Comparison of ENCODE assay signal across 17 mouse cellular contexts in genomic region chr5:67301722-67302331, GRCm38 (mm10). TPM values are rescaled to one million over a fixed set of nuclear protein-coding genes. Genes with fewer than 3 reads are reported as not detected.
DNase-seq lines count a peak whose midpoint lies in the region; ATAC-seq and TF ChIP-seq lines count a peak whose summit lies in the region.
"Had no signal": no experiment of that assay in that cellular context is flagged by ENCODE, and none has a peak within 500 bp of the region (broad histone marks: within the 10 kb centered on the region; RNA-seq: fewer than 3 reads in every experiment).

No protein-coding gene starts in this region.

- H3K9ac ChIP-seq in forebrain, embryonic 12.5 days, result no peak overlapping the region
- no peak overlapping the region for H3K9ac ChIP-seq in midbrain, embryonic 15.5 days
- H3K9ac ChIP-seq in forebrain, postnatal 0 days, result no peak overlapping the region
- H3K9ac ChIP-seq: embryonic facial prominence, embryonic 12.5 days; limb, embryonic 12.5 days; lung, embryonic 15.5 days had no signal

- intact Hi-C loops in heart, postnatal 25 days (cut with DNase I), result no loop called here

- no peak overlapping the region for H3K4me2 ChIP-seq in forebrain, embryonic 12.5 days
- H3K4me2 ChIP-seq in midbrain, embryonic 15.5 days, result no peak overlapping the region
- H3K4me2 ChIP-seq in forebrain, postnatal 0 days (ENCODE audit: low read depth), result no peak overlapping the region
- H3K4me2 ChIP-seq: embryonic facial prominence, embryonic 12.5 days; limb, embryonic 12.5 days; lung, embryonic 15.5 days had no signal

- DNase-seq in heart, adult 8-10 months (ENCODE audit: low spot score), result peak; percentile 11
- no peak for DNase-seq in heart, postnatal 25 days (ENCODE audit: low spot score)
- DNase-seq in lung, postnatal 10 days, result peak; percentile 26
- DNase-seq in lung, adult 18-20 months, result no peak
- no peak for DNase-seq in forebrain, postnatal 0 days
- DNase-seq: adrenal gland, adult 8-10 months; cerebellum, postnatal 10 days; heart, postnatal 36 days; layer of hippocampus, postnatal 36 days; midbrain, embryonic 14.5 days; right cerebral cortex, postnatal 4 days had no signal

- no peak overlapping the region for H3K27ac ChIP-seq in forebrain, embryonic 12.5 days
- no peak overlapping the region for H3K27ac ChIP-seq in midbrain, embryonic 15.5 days
- no peak overlapping the region for H3K27ac ChIP-seq in forebrain, postnatal 0 days (ENCODE audit: low read depth, low read length)
- H3K27ac ChIP-seq: embryonic facial prominence, embryonic 12.5 days; limb, embryonic 12.5 days; lung, embryonic 15.5 days had no signal

- H3K36me3 ChIP-seq in forebrain, embryonic 12.5 days (replicated peaks), result no peaks in the 10 kb centered on the region
- H3K36me3 ChIP-seq in midbrain, embryonic 15.5 days (replicated peaks), result no peaks in the 10 kb centered on the region
- no peaks in the 10 kb centered on the region for H3K36me3 ChIP-seq in forebrain, postnatal 0 days (ENCODE audit: insufficient read depth)
- H3K36me3 ChIP-seq: embryonic facial prominence, embryonic 12.5 days; limb, embryonic 12.5 days; lung, embryonic 15.5 days had no signal

- WGBS in forebrain, embryonic 12.5 days, result 94% methylated on average over 7 of the region's 8 CpGs
- WGBS in midbrain, embryonic 15.5 days, result 86% methylated on average over 8 of the region's 8 CpGs
- 83% methylated on average over 8 of the region's 8 CpGs for WGBS in forebrain, postnatal 0 days

- H3K9me3 ChIP-seq in forebrain, embryonic 12.5 days, result no peaks in the 10 kb centered on the region
- no peaks in the 10 kb centered on the region for H3K9me3 ChIP-seq in midbrain, embryonic 15.5 days
- no peaks in the 10 kb centered on the region for H3K9me3 ChIP-seq in forebrain, postnatal 0 days (ENCODE audit: low read length)
- H3K9me3 ChIP-seq: embryonic facial prominence, embryonic 12.5 days; limb, embryonic 12.5 days; lung, embryonic 15.5 days had no signal

- no peaks in the 10 kb centered on the region for H3K27me3 ChIP-seq in forebrain, embryonic 12.5 days
- H3K27me3 ChIP-seq in midbrain, embryonic 15.5 days (replicated peaks), result no peaks in the 10 kb centered on the region
- no peaks in the 10 kb centered on the region for H3K27me3 ChIP-seq in forebrain, postnatal 0 days (ENCODE audit: insufficient read depth, low read length)
- H3K27me3 ChIP-seq: embryonic facial prominence, embryonic 12.5 days; limb, embryonic 12.5 days; lung, embryonic 15.5 days had no signal

- H3K4me3 ChIP-seq in forebrain, embryonic 12.5 days (replicated peaks), result no peak overlapping the region
- H3K4me3 ChIP-seq in midbrain, embryonic 15.5 days, result no peak overlapping the region
- H3K4me3 ChIP-seq in forebrain, postnatal 0 days (ENCODE audit: low read depth, low read length), result no peak overlapping the region
- H3K4me3 ChIP-seq: embryonic facial prominence, embryonic 12.5 days; limb, embryonic 12.5 days; lung, embryonic 15.5 days had no signal

- no peak for TF ChIP-seq CTCF in forebrain, postnatal 0 days (IDR thresholded peaks at IDR 0.05; ENCODE audit: low read depth)

- H3K4me1 ChIP-seq in forebrain, embryonic 12.5 days, result no peaks in the 10 kb centered on the region
- peaks cover 2% of the 10 kb centered on the region; the same call in 1 of the 2 replicates for H3K4me1 ChIP-seq in midbrain, embryonic 15.5 days
- H3K4me1 ChIP-seq in forebrain, postnatal 0 days (ENCODE audit: insufficient read depth), result no peaks in the 10 kb centered on the region
- H3K4me1 ChIP-seq: embryonic facial prominence, embryonic 12.5 days; limb, embryonic 12.5 days; lung, embryonic 15.5 days had no signal

- ATAC-seq in granulocyte monocyte progenitor cell, adult 5-6 weeks (replicated peaks; ENCODE audit: poor library complexity, severe bottlenecking), result peak; percentile 39
- no peak for ATAC-seq in forebrain, embryonic 12.5 days (ENCODE audit: low FRiP score)
- no peak for ATAC-seq in midbrain, embryonic 15.5 days (replicated peaks)
- ATAC-seq in forebrain, postnatal 0 days, result no peak

RNA-seq across cellular contexts. Expression of gene Slc30a9, which starts 4.9 kb away (rescaled TPM):
- total RNA-seq in heart, adult 8-10 months (2022), result 100 to 1,000 TPM; 161 to 209 (median 190) TPM
- total RNA-seq in heart, postnatal 25 days (2021), result 100 to 1,000 TPM; 162 to 165 TPM
- total RNA-seq in granulocyte monocyte progenitor cell, adult 5-6 weeks (2014; fragmentation: Nextera tagmentation), result 30.4 and 44.6 TPM in 2 replicates
- 23.8 and 36.6 TPM in 2 replicates for total RNA-seq in granulocyte monocyte progenitor cell, adult 5-6 weeks (2017)
- 130 and 135 TPM in 2 replicates for polyA plus RNA-seq in forebrain, embryonic 12.5 days (2016; fragmentation: Nextera tagmentation; extraction: Ambion mirVana)
- polyA plus RNA-seq in midbrain, embryonic 15.5 days (2015; fragmentation: Nextera tagmentation; extraction: Ambion mirVana), result 158 and 163 TPM in 2 replicates
- 83.2 and 102 TPM in 2 replicates for total RNA-seq in forebrain, postnatal 0 days (2014; rRNA removed)
- 128 and 167 TPM in 2 replicates for polyA plus RNA-seq in forebrain, postnatal 0 days (2015; fragmentation: Nextera tagmentation; extraction: Ambion mirVana)

RNA-seq across cellular contexts. Expression of gene Tmem33, which starts 41.5 kb away (rescaled TPM):
- total RNA-seq in heart, adult 8-10 months (2022), result 10 to 100 TPM; 42.7 to 56.8 (median 49.0) TPM
- total RNA-seq in heart, postnatal 25 days (2021), result 10 to 100 TPM; 47.2 to 52.3 TPM
- 85.7 and 101 TPM in 2 replicates for total RNA-seq in granulocyte monocyte progenitor cell, adult 5-6 weeks (2014; fragmentation: Nextera tagmentation)
- 48.8 and 55.6 TPM in 2 replicates for total RNA-seq in granulocyte monocyte progenitor cell, adult 5-6 weeks (2017)
- polyA plus RNA-seq in forebrain, embryonic 12.5 days (2016; fragmentation: Nextera tagmentation; extraction: Ambion mirVana), result 107 and 113 TPM in 2 replicates
- 66.9 and 71.9 TPM in 2 replicates for polyA plus RNA-seq in midbrain, embryonic 15.5 days (2015; fragmentation: Nextera tagmentation; extraction: Ambion mirVana)
- total RNA-seq in forebrain, postnatal 0 days (2014; rRNA removed), result 58.7 and 73.1 TPM in 2 replicates
- 45.0 and 52.5 TPM in 2 replicates for polyA plus RNA-seq in forebrain, postnatal 0 days (2015; fragmentation: Nextera tagmentation; extraction: Ambion mirVana)

Comparison
In these comparisons a context has a peak if more than half of its experiments do, and no peak if none do; other contexts are left out.
1. DNase-seq: peak in heart, adult 8-10 months (single experiment) and lung, postnatal 10 days (single experiment); none in heart, postnatal 25 days (single experiment), lung, adult 18-20 months (0 of 2) and forebrain, postnatal 0 days (single experiment).